Mouse (Mus musculus) right cerebral cortex, postnatal 10 days (tissue): ENCODE measurements around the gene Hmcn1.

Experiments
- DNase-seq, 2 experiments: peaks; one replicate each; pipeline ENCODE4 v3.0.0; 2021; ENCODE audit warnings: low spot score in 2 of 2

Gene Hmcn1

GRCm38 (mm10) chr1:150783070-150783842, 210.0 kb downstream of the Hmcn1 start:
- DNase-seq = no peak

- no peak for DNase-seq
These were observed 213.3 kb downstream of the Hmcn1 start for GRCm38 (mm10) chr1:150779902-150780301.

GRCm38 (mm10) chr1:150776741-150777140, 216.5 kb downstream of the Hmcn1 start:
- DNase-seq = no peak

GRCm38 (mm10) chr1:150775742-150776141, 217.5 kb downstream of the Hmcn1 start:
- peak; percentile 72 to 77 for DNase-seq

GRCm38 (mm10) chr1:150772958-150773357, 220.3 kb downstream of the Hmcn1 start:
- DNase-seq = no peak

GRCm38 (mm10) chr1:150770948-150771521, 222.2 kb downstream of the Hmcn1 start:
- DNase-seq = no peak

GRCm38 (mm10) chr1:150769836-150770235, 223.4 kb downstream of the Hmcn1 start:
- no peak for DNase-seq

GRCm38 (mm10) chr1:150761678-150762077, 231.6 kb downstream of the Hmcn1 start:
- DNase-seq = no peak

GRCm38 (mm10) chr1:150760801-150761331, 232.4 kb downstream of the Hmcn1 start:
- DNase-seq = peak in 1 of 2 experiments; percentile 28

GRCm38 (mm10) chr1:150759476-150760079, 233.7 kb downstream of the Hmcn1 start:
- DNase-seq = peak; percentile 42 to 45

GRCm38 (mm10) chr1:150753920-150754319, 239.3 kb downstream of the Hmcn1 start:
- DNase-seq = no peak

- no peak for DNase-seq
These were observed 244.5 kb downstream of the Hmcn1 start for GRCm38 (mm10) chr1:150748783-150749182.

GRCm38 (mm10) chr1:150747771-150748170, 245.5 kb downstream of the Hmcn1 start:
- no peak for DNase-seq

- DNase-seq = no peak
These were observed 250.0 kb downstream of the Hmcn1 start for GRCm38 (mm10) chr1:150743097-150743843.

- no peak for DNase-seq
These were observed 250.7 kb downstream of the Hmcn1 start for GRCm38 (mm10) chr1:150742376-150743087.

- DNase-seq = no peak
These were observed 281.8 kb downstream of the Hmcn1 start for GRCm38 (mm10) chr1:150711438-150711837.

- no peak for DNase-seq
These were observed 286.7 kb downstream of the Hmcn1 start for GRCm38 (mm10) chr1:150706502-150706901.

- no peak for DNase-seq
These were observed 295.5 kb downstream of the Hmcn1 start for GRCm38 (mm10) chr1:150697749-150698148.

GRCm38 (mm10) chr1:150682044-150682443, 311.2 kb downstream of the Hmcn1 start:
- no peak for DNase-seq

GRCm38 (mm10) chr1:150681433-150681832, 311.8 kb downstream of the Hmcn1 start:
- no peak for DNase-seq

- peak; percentile 22 to 25 for DNase-seq
These were observed 312.2 kb downstream of the Hmcn1 start for GRCm38 (mm10) chr1:150681006-150681405.
